Mouse (Mus musculus) ES-Bruce4 (cell line): ENCODE results near the gene Edrf1.

Experiments used
- CTCF ChIP-seq: IDR thresholded peaks from one replicate; pipeline ENCODE4 v1.8.1; 2011; ENCODE audit warnings: low read depth, low read length
- EP300 ChIP-seq: IDR thresholded peaks from 2 replicates; pipeline ENCODE4 v1.6.1; 2011; ENCODE audit warnings: low read depth, low read length; ENCODE audit not compliant: insufficient read depth
- POLR2A ChIP-seq: IDR thresholded peaks from one replicate; pipeline ENCODE4 v1.8.1; 2011; ENCODE audit warnings: low read length; ENCODE audit not compliant: insufficient read depth

- no peak for TF ChIP-seq POLR2A
- TF ChIP-seq CTCF, result no peak
- TF ChIP-seq EP300, result no peak
These were observed 41.4 kb downstream of the Edrf1 start for GRCm38 (mm10) chr7:133678716-133679115.
